Mouse (Mus musculus): ENCODE measurements at regions not wholly inside any gene's neighbourhood (a gene's known extent, or its start where the extent isn't known, plus 50 kb on each side); places are given as distances from the start of the nearest gene placed in this dataset.
A peak's percentile ranks its signal among the peaks of the same experiment; 100 is the strongest.

DNA sequence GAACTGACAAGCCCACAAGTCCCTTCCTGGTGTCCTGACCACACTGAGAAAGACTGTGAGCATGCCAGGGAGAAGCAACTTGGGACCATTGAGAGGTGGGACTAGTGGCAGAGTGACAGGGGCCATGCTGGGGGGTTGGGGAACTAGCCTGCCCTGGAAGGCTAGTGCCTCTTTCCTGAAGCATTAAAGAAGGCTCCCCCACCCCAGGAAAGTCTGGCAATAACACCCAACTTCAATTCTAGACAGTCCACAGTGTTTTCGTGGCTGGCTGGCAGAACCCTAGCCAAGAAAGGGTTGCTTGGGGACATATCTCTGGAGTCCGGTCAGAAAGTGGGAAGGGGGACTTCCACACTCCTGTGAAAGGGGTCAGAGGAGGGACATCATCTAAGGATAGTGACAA lies 121.2 kb downstream of the Chic2 start:
- Histone ChIP-seq H3K4me2 (no peak overlapping the region), H3K27ac (ENCODE audit: poor library complexity, severe bottlenecking) (no peak overlapping the region), H3K36me3 (no peaks in the 10 kb centered on the region), H3K9ac (no peak overlapping the region), H3K27me3 (replicated peaks) (no peaks in the 10 kb centered on the region; the same call in 1 of the 2 replicates), H3K4me1 (replicated peaks) (peaks cover 5% of the 10 kb centered on the region), H3K9me3 (replicated peaks) (no peaks in the 10 kb centered on the region), H3K4me3 (no peak overlapping the region)
- no peak for ATAC-seq (ENCODE audit: insufficient number of reproducible peaks, low FRiP score)
- 61% methylated on average over 2 of the region's 2 CpGs for WGBS

DNA sequence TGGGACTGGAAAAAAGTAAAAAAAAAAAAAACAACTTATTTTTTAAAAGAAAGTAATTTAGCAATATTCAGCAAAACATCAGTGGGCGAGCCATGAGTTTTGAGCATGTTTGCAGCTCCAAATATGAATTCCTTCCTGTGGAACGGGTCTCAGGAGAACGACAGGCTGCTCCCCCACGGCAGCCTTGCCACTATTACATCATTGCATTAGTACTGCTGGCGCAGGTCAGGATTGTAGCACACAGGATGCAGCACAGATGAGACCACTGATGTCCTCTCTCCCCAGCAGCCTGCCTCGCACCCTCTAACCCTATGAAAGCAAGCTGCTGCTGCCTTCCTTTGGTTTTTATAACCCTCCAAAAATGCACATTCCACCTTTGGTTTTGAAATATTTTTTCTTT lies 121.7 kb downstream of the Chic2 start:
- 73% methylated on average over 6 of the region's 6 CpGs for WGBS
- Histone ChIP-seq H3K4me3 (no peak overlapping the region), H3K4me1 (replicated peaks) (peaks cover under 1% of the 10 kb centered on the region; the same call in 1 of the 2 replicates), H3K27ac (ENCODE audit: poor library complexity, severe bottlenecking) (no peak overlapping the region), H3K9ac (no peak overlapping the region), H3K27me3 (replicated peaks) (no peaks in the 10 kb centered on the region; the same call in 1 of the 2 replicates), H3K9me3 (replicated peaks) (no peaks in the 10 kb centered on the region), H3K4me2 (no peak overlapping the region), H3K36me3 (no peaks in the 10 kb centered on the region)
- ATAC-seq (ENCODE audit: insufficient number of reproducible peaks, low FRiP score): no peak

DNA sequence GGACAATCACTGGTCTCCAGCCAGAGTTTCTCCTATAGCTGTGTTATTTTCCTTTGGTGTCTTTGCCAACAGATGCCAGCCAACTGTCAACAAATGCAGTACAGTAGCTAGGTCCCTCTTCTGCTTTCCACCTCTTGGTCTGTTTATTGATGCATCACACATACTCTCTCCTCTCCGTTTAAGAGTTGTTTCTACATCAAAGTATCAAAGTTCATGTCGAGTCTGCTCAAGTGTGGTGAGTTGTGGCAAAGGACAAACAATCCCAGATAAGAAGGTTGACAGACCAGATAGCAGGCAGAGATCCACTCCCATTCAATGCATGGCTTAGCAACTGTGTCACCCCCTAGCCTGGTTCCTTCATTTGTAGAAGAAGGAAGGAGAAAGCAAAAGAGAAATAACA lies 123.6 kb downstream of the Chic2 start:
- no peak for ATAC-seq (ENCODE audit: insufficient number of reproducible peaks, low FRiP score)
- H3K27ac ChIP-seq (ENCODE audit: poor library complexity, severe bottlenecking): no peak overlapping the region
- H3K4me3 ChIP-seq: no peak overlapping the region
- no peaks in the 10 kb centered on the region for H3K36me3 ChIP-seq
- H3K9ac ChIP-seq: no peak overlapping the region
- H3K27me3 ChIP-seq (replicated peaks): no peaks in the 10 kb centered on the region; the same call in 1 of the 2 replicates
- 9% methylated on average over 2 of the region's 2 CpGs for WGBS
- H3K4me1 ChIP-seq (replicated peaks): no peaks in the 10 kb centered on the region
- peaks cover 3% of the 10 kb centered on the region; the same call in 1 of the 2 replicates for H3K9me3 ChIP-seq (replicated peaks)
- H3K4me2 ChIP-seq: no peak overlapping the region

GRCm38 (mm10) chr5:74920490-74920889 lies 124.1 kb downstream of the Chic2 start:
- WGBS: 40% methylated on average over 5 of the region's 5 CpGs
- ATAC-seq (ENCODE audit: insufficient number of reproducible peaks, low FRiP score): no peak

DNA sequence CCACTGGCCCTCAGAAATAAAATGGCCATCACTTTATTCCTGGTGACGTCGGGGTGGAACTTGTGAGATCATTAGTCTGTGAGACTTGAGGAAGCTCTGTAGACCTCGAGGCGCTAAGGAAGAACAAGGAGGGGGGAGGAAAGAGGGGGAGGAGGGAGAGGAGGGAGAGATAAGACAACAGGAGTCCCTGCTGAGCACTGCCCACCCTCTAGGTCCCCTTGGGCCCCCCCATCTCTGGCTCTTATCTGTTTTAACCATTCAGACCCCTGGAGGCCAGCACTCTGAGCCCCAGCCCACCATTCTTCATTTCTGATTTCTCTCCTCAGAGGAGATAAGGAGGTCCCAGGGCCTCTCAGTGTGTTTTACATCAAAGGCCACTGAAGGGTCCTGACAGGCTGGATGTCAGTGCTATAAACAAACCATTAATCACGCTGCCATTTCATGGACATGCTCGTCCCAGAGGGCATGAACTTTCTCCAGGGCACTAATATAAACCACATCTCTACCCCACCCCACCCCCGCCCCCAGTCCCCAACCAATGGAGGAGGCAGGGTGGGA lies 139.0 kb downstream of the Chic2 start:
- ATAC-seq (ENCODE audit: insufficient number of reproducible peaks, low FRiP score): peak; percentile 77
- H3K27me3 ChIP-seq (replicated peaks): no peaks in the 10 kb centered on the region
- no peak overlapping the region for H3K9ac ChIP-seq
- H3K4me2 ChIP-seq: peak overlapping the region; percentile 23; the same call in 1 of the 2 replicates
- H3K4me1 ChIP-seq (replicated peaks): peaks cover 23% of the 10 kb centered on the region
- no peaks in the 10 kb centered on the region for H3K36me3 ChIP-seq
- 5% methylated on average over 7 of the region's 7 CpGs for WGBS
- 0 out of 2 replicates have a peak overlapping the region, but pooled peaks have one; percentile 35 for H3K27ac ChIP-seq (ENCODE audit: poor library complexity, severe bottlenecking)
- peaks cover 5% of the 10 kb centered on the region; the same call in 1 of the 2 replicates for H3K9me3 ChIP-seq (replicated peaks)
- no peak overlapping the region for H3K4me3 ChIP-seq

More at GRCm38 (mm10) chr5:74920490-74920889, 124.1 kb downstream of the Chic2 start:
- Histone ChIP-seq H3K36me3 (no peaks in the 10 kb centered on the region), H3K4me1 (replicated peaks) (no peaks in the 10 kb centered on the region), H3K4me3 (no peak overlapping the region), H3K4me2 (no peak overlapping the region), H3K27me3 (replicated peaks) (no peaks in the 10 kb centered on the region; the same call in 1 of the 2 replicates), H3K27ac (ENCODE audit: poor library complexity, severe bottlenecking) (no peak overlapping the region), H3K9me3 (replicated peaks) (peaks cover 5% of the 10 kb centered on the region; the same call in 1 of the 2 replicates), H3K9ac (no peak overlapping the region)

- 0 out of 2 replicates have a peak overlapping the region, but pooled peaks have one; percentile 35 for H3K27ac ChIP-seq (ENCODE audit: poor library complexity, severe bottlenecking)
Measured at GRCm38 (mm10) chr5:74904927-74905503, 139.6 kb downstream of the Chic2 start.

DNA sequence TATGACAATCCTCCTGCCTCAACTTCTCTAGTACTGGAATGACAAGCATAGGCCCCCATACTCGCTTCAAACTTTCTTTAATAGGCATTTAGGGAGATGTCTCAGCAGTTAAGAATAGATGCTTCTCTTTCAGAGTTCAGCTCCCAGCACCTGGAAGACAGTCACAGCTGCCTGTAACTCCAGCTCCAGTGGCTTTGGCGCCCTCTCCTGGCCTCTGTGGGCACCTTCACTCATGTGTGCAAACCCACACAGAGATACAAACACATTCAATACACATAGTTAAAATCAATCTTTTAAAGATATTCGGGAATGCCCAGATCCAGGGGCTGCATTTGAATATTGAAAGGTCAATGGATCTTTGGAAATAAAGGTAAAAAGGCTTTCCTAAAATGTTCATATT lies 140.2 kb downstream of the Chic2 start:
- Histone ChIP-seq H3K27ac (ENCODE audit: poor library complexity, severe bottlenecking) (no peak overlapping the region), H3K4me3 (no peak overlapping the region), H3K9ac (no peak overlapping the region), H3K4me1 (replicated peaks) (peaks cover 23% of the 10 kb centered on the region), H3K36me3 (no peaks in the 10 kb centered on the region), H3K27me3 (replicated peaks) (no peaks in the 10 kb centered on the region), H3K9me3 (replicated peaks) (peaks cover 5% of the 10 kb centered on the region; the same call in 1 of the 2 replicates), H3K4me2 (no peak overlapping the region)
- 81% methylated on average over 3 of the region's 3 CpGs for WGBS
- ATAC-seq (ENCODE audit: insufficient number of reproducible peaks, low FRiP score): no peak

More at GRCm38 (mm10) chr5:74904927-74905503, 139.6 kb downstream of the Chic2 start:
- peaks cover 5% of the 10 kb centered on the region; the same call in 1 of the 2 replicates for H3K9me3 ChIP-seq (replicated peaks)
- WGBS: 45% methylated on average over 7 of the region's 7 CpGs
- H3K4me3 ChIP-seq: no peak overlapping the region
- H3K36me3 ChIP-seq: no peaks in the 10 kb centered on the region
- no peaks in the 10 kb centered on the region for H3K27me3 ChIP-seq (replicated peaks)
- no peak for ATAC-seq (ENCODE audit: insufficient number of reproducible peaks, low FRiP score)
- peaks cover 23% of the 10 kb centered on the region for H3K4me1 ChIP-seq (replicated peaks)
- H3K4me2 ChIP-seq: 0 out of 2 replicates have a peak overlapping the region, but pooled peaks have one; percentile 23
- no peak overlapping the region for H3K9ac ChIP-seq

GRCm38 (mm10) chr5:74903711-74904110 lies 140.9 kb downstream of the Chic2 start:
- H3K27ac ChIP-seq (ENCODE audit: poor library complexity, severe bottlenecking): no peak overlapping the region
- H3K4me2 ChIP-seq: no peak overlapping the region
- no peak for ATAC-seq (ENCODE audit: insufficient number of reproducible peaks, low FRiP score)
- peaks cover 23% of the 10 kb centered on the region for H3K4me1 ChIP-seq (replicated peaks)
- no peak overlapping the region for H3K4me3 ChIP-seq
- no peaks in the 10 kb centered on the region for H3K36me3 ChIP-seq
- 84% methylated on average over 6 of the region's 6 CpGs for WGBS
- H3K9me3 ChIP-seq (replicated peaks): peaks cover 5% of the 10 kb centered on the region; the same call in 1 of the 2 replicates
- no peaks in the 10 kb centered on the region for H3K27me3 ChIP-seq (replicated peaks)
- H3K9ac ChIP-seq: no peak overlapping the region

DNA sequence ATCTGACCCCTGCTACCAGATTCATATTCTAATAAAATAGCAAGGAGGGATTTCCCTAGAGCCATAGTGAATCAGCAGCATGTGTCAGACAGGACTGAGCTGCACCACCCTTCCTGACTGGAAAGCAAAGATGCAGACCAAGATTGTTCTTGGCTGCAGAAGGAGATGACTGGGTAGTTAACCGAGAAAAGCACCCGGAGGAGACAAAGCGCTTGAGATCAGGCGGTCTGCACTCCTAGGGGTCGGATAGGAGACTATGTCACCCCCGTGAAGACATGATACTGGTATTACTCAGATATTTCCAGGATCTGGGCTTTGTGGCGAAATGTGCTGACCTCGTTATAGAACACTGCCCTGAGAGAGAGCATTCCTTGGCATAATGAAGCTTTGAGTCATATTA lies 147.4 kb downstream of the Chic2 start:
- H3K4me2 ChIP-seq: no peak overlapping the region
- no peaks in the 10 kb centered on the region for H3K9me3 ChIP-seq (replicated peaks)
- no peak for ATAC-seq (ENCODE audit: insufficient number of reproducible peaks, low FRiP score)
- no peak overlapping the region for H3K9ac ChIP-seq
- 77% methylated on average over 8 of the region's 8 CpGs for WGBS
- no peaks in the 10 kb centered on the region for H3K36me3 ChIP-seq
- H3K4me1 ChIP-seq (replicated peaks): no peaks in the 10 kb centered on the region
- no peak overlapping the region for H3K4me3 ChIP-seq
- H3K27me3 ChIP-seq (replicated peaks): 0 out of 2 replicates have a peak, but pooled peaks cover 12% of the 10 kb centered on the region
- no peak overlapping the region for H3K27ac ChIP-seq (ENCODE audit: poor library complexity, severe bottlenecking)

- 61% methylated on average over 5 of the region's 5 CpGs for WGBS
- H3K9ac ChIP-seq: no peak overlapping the region
- H3K4me1 ChIP-seq (replicated peaks): no peaks in the 10 kb centered on the region
- no peak overlapping the region for H3K4me2 ChIP-seq
- no peak for ATAC-seq (ENCODE audit: insufficient number of reproducible peaks, low FRiP score)
- H3K27ac ChIP-seq (ENCODE audit: poor library complexity, severe bottlenecking): no peak overlapping the region
- H3K36me3 ChIP-seq: no peaks in the 10 kb centered on the region
- 0 out of 2 replicates have a peak, but pooled peaks cover 12% of the 10 kb centered on the region for H3K27me3 ChIP-seq (replicated peaks)
- H3K9me3 ChIP-seq (replicated peaks): no peaks in the 10 kb centered on the region
- no peak overlapping the region for H3K4me3 ChIP-seq
Measured at GRCm38 (mm10) chr5:74893276-74893675, 151.3 kb downstream of the Chic2 start.

DNA sequence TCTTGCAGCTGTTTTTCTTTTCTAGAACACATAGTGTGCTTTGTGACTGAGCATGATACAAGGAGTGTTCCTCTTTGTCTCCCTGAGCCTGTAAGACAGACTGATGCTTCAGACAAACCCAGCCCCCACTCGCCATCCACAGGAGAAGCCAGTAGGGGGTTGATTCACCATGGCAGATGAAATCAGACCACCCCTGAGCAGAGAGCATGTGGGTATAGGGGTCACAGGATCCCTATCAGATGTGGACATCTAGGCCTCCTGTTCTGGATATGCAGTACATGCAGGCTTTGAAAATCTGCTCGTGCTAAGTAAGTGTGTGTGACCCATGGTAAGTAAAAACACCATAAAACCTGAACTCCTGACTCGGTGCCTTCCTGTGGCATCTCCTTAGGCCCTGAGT lies 153.0 kb downstream of the Chic2 start:
- Histone ChIP-seq H3K9me3 (replicated peaks) (no peaks in the 10 kb centered on the region), H3K4me1 (replicated peaks) (no peaks in the 10 kb centered on the region), H3K36me3 (no peaks in the 10 kb centered on the region), H3K27me3 (replicated peaks) (0 out of 2 replicates have a peak, but pooled peaks cover 12% of the 10 kb centered on the region), H3K4me3 (no peak overlapping the region), H3K27ac (ENCODE audit: poor library complexity, severe bottlenecking) (no peak overlapping the region), H3K4me2 (no peak overlapping the region), H3K9ac (no peak overlapping the region)
- 54% methylated on average over 3 of the region's 3 CpGs for WGBS
- ATAC-seq (ENCODE audit: insufficient number of reproducible peaks, low FRiP score): no peak
